Mouse (Mus musculus): Measurements from ENCODE around the gene Gm43738. TPM values are rescaled to one million over a fixed set of nuclear protein-coding genes. Genes with fewer than 3 reads are reported as not detected.

Gm43738 gene
- total RNA-seq (2015; ENCODE audit: low replicate concordance) (not detected in 2 replicates), total RNA-seq (2017; ENCODE audit: low replicate concordance) (not detected in 2 replicates)

DNA sequence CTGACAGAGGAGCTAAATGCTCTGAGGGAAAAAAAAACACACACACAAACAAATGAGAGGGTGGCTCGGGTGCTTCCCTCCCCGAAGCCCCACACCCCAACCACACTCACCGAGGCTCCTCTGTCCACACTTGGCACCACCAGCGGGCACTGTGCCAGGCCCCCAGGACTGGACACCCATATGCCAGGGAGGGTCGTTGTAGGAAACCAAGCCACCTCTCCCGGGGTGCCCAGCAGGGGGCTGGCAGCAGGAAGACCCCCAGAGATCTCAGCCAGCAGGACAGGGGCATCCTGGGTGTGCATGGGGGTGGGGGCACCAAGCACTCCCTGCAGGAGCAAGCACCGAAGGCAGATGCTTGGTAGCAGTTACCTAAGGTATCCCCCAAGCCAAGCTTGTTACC lies at the start of gene Gm43738:
Gene Gm43738 (minus strand): TSS at position 289 of the 400 bp plus-strand sequence.
- ATAC-seq (replicated peaks; ENCODE audit: low FRiP score, poor library complexity, severe bottlenecking) = no peak

GRCm38 (mm10) chr3:89148567-89148966 lies 47.7 kb upstream of the Gm43738 start:
- ATAC-seq (replicated peaks; ENCODE audit: low FRiP score, poor library complexity, severe bottlenecking) = no peak

DNA sequence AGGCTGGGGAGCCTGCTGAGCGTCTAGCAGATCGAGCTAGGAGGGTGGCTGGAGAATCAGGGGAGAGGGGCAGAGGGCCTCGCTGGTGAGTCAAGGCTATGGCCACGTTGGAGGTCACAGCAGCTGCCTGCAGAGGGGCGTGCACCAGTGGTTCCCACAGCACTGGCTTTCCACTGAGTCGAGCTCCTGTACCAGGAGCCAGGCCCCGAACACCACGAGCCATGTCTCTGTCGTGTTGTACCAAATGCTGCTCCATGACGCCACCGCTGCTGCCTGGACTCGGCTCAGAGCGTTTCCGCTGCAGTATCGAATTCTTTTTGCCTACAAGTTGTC lies 47.0 kb upstream of the Gm43738 start:
- ATAC-seq (replicated peaks; ENCODE audit: low FRiP score, poor library complexity, severe bottlenecking) = no peak

DNA sequence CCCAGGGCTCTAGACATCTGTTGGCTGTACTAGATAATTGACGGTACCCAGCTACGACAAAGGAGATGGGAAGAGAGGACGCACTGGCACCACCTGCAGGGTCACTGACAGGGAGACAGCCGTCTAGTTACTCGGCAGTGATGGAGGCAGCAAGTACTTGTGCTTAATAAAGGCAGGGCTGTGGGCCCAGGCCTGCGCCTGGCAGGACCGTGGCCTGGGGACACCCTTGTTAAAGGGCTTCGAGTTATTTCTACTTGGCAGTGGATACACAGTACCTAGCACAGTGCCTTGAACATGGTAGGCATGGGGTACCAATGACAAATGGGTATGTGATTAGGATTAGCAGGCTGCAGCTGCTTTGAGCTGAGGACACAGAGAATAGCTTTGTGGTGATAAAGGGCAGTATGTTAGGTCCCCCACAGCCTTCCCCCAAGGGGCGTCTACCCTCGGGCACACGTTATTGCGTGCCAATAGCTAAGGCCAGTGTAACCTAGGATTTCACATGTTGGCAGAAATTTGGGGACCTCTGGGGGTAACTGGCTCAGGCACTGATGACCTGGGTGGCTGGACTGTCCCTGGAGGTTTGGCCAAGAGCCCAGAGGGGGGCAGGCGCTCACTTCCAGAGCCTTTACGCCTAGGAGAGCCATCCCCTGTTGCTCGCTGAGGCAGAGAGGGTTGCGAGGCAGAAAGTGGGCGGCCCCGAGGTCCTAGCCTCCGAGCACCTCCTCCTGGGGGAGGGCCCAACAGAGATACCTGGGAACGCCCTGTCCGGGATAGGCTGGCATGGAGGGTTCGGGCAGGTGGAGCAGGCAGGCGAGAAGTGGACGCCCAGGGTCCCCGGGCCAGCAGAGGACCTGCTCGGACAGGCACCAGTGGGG lies 46.4 kb upstream of the Gm43738 start:
- peak; percentile 81 for ATAC-seq (replicated peaks; ENCODE audit: low FRiP score, poor library complexity, severe bottlenecking)

DNA sequence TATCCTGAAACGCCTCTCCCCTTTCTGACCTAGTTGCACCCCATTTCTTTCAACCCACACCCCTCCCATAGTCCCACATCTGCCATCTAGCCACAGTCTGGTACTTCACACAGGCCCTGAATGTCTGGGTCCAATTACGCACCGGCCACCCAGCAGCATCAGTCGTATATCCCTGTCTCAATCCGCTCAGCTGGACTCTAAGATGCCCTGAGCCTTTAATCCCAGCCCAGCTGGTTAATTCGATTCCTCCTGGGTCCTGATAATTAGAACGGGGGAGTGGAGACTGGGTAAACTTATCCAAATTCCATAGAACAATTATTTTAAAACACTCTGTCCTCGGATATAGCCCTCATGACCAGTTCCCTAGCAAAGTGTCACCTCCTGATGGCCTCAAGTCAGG lies 44.7 kb upstream of the Gm43738 start:
- ATAC-seq (replicated peaks; ENCODE audit: low FRiP score, poor library complexity, severe bottlenecking) = no peak

GRCm38 (mm10) chr3:89144821-89145220 lies 43.9 kb upstream of the Gm43738 start:
- ATAC-seq (replicated peaks; ENCODE audit: low FRiP score, poor library complexity, severe bottlenecking) = no peak

GRCm38 (mm10) chr3:89136365-89136764 lies 35.5 kb upstream of the Gm43738 start:
- peak; percentile 54 for ATAC-seq (replicated peaks; ENCODE audit: low FRiP score, poor library complexity, severe bottlenecking)

- ATAC-seq (replicated peaks; ENCODE audit: low FRiP score, poor library complexity, severe bottlenecking) = peak; percentile 32
Measured at GRCm38 (mm10) chr3:89135958-89136357, 35.1 kb upstream of the Gm43738 start, which contains the start of gene Pklr. Gene Pklr (plus strand): TSS chr3:89136142.

- ATAC-seq (replicated peaks; ENCODE audit: low FRiP score, poor library complexity, severe bottlenecking) = no peak
Measured at GRCm38 (mm10) chr3:89133752-89134151, 32.9 kb upstream of the Gm43738 start.

GRCm38 (mm10) chr3:89133063-89133450 lies 32.2 kb upstream of the Gm43738 start:
- ATAC-seq (replicated peaks; ENCODE audit: low FRiP score, poor library complexity, severe bottlenecking) = no peak

DNA sequence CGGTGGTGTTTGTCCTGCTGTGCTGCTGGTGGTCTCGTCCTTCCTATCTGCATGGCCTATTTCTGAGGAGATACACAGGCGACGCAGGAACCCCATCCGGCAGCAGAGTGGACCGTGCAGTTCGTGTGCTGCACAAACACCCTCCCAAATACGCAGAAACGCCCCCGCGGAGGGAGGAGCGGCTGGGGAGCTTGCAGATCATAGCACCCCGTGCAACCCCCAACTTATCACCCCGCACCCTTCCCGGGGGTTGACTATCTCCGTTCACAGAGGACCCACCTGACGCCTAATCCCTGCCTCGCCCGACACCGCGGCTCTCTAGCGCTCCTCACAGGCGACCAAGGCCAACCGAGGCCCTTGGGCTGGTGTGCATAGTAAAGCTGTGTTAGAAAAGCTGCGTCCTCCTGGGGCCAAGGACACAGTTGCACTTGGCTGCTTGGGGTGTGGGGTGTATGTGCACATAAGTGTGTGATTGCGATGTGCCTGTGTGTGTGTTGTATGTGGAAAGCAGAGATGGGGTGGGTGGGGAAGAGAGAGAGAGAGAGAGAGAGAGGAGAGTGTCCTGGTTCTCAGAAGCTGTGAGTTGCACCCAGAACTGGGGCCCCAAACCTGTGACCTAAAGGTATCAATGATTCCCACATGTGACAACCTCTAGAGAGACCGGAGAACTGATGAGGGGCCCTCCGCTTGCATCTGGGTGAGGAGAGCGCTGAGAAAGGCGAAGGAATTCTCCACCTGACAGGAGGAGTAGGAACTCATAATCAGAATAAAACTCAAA lies 31.6 kb upstream of the Gm43738 start:
- ATAC-seq (replicated peaks; ENCODE audit: low FRiP score, poor library complexity, severe bottlenecking) = peak; percentile 72

- no peak for ATAC-seq (replicated peaks; ENCODE audit: low FRiP score, poor library complexity, severe bottlenecking)
Measured at GRCm38 (mm10) chr3:89131816-89132215, 30.9 kb upstream of the Gm43738 start.

DNA sequence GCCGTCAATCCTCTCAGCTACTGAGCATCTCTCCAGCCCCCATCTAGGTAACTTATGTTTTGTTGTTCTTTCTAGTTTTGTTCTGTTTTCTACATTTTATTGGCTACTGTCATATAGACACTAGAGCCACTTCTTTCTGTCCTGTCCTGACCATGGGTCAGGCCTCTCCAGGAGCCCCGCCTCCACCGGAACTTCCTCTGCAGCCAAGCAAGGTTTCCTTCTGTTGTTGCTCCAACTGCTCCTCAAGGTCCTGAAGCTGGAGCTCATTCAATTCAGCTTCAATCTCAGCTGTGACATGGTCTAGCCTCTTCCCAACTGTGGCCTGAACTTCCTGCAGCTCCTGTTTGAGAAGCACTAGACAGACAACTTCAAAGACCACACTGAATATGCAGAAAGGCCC lies 29.0 kb upstream of the Gm43738 start:
- ATAC-seq (replicated peaks; ENCODE audit: low FRiP score, poor library complexity, severe bottlenecking) = no peak

DNA sequence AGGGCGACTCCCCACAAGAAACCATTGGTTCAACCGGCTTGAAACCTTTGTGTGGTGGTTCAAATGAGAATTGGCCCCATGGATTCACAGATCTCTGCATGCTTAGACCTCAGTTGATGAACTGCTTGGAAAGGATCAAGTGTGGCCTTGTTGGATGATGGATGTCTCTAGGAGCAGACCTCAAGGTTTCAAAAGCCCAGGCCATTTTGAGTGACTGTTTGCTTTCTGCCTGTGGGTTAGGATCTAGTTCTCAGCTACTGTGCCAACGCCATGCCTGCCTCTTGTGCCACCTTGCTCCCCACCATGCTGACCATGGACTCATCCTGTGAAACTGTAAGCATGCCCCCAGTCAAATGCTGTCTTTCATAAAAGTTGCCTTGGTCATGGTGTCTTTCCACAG lies 25.1 kb upstream of the Gm43738 start:
- ATAC-seq (replicated peaks; ENCODE audit: low FRiP score, poor library complexity, severe bottlenecking) = no peak

- ATAC-seq (replicated peaks; ENCODE audit: low FRiP score, poor library complexity, severe bottlenecking) = no peak
Measured at GRCm38 (mm10) chr3:89124241-89124640, 23.3 kb upstream of the Gm43738 start.

GRCm38 (mm10) chr3:89123313-89123712 lies 22.4 kb upstream of the Gm43738 start:
- no peak for ATAC-seq (replicated peaks; ENCODE audit: low FRiP score, poor library complexity, severe bottlenecking)

- peak; percentile 85 for ATAC-seq (replicated peaks; ENCODE audit: low FRiP score, poor library complexity, severe bottlenecking)
Measured at GRCm38 (mm10) chr3:89115522-89115921, 14.6 kb upstream of the Gm43738 start.

DNA sequence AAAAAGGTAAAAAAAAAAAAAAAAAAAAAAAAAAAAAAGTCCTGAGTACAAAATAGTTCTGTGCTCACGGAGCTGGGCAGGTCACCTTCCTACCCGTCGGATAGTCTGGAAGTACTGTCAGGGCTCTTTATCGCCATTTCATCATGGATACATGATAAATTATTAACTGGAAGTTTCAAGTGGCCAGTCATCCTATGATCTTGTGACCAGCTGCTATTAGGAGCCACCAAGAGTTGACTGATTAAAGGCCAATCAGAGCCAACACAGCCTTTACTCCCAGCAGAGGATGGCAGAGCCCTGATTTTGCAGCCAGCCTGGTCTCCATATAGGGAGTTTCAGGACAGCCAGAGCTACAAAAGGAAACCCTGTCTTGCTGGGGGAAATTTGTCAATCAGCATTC lies 12.2 kb upstream of the Gm43738 start:
- ATAC-seq (replicated peaks; ENCODE audit: low FRiP score, poor library complexity, severe bottlenecking) = no peak

DNA sequence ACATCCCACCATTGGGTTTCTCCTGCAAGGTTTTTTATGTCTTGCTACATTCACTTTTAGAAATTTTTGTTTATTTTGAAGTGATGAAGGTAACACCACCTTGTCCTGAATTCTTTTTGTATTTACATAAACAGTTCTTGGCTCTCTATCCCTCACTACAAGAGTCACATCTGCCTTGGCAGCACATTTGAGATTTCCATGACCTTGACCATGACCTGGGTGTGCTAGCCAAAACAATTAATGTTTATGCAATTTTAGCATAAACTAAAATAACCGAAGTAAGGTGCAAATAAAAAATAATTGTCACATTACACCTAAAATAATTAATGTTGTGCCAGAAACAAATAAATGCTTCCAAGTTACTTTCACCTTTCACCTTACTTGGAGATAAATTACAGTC lies 7.2 kb upstream of the Gm43738 start:
- no peak for ATAC-seq (replicated peaks; ENCODE audit: low FRiP score, poor library complexity, severe bottlenecking)

DNA sequence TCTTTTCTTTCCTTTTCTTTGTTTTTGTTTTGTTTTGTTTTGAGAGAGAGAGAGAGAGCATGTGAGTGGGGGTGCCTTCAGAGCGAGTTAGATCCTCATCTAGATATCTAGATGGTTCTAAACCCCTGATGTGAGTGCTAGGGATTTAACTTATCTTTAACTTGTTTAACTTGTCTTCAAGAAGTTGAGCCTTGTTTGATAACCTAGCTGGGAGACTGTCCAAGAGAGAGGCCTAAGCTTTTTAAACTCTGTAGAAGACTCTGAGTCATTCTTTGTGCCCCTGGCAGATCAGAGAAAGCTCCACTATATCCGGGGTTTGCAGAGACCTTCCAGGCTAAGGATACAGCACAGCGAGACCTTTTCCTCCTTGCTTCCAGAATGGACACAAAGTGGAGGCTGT lies 6.6 kb upstream of the Gm43738 start:
- ATAC-seq (replicated peaks; ENCODE audit: low FRiP score, poor library complexity, severe bottlenecking) = no peak

DNA sequence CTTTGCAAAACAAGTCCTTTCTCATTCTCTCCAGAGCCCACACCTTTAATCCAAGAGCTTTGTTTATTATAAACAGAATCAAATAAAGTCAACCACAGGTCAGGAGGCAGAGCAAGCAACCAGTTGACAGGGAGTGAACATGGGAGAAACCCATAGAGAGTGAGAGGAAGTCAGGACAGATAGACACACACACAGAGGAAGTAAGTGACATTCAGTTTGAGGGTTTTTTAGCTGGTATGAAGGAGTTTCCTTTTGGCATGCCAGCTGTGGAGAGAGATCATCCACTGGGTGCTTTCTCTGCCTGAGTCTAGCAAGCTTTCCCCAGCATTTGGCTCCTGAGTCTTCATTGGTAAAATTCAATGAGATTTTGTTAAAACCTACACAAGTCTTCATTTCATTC lies 6.0 kb upstream of the Gm43738 start:
- ATAC-seq (replicated peaks; ENCODE audit: low FRiP score, poor library complexity, severe bottlenecking) = no peak
